Mouse (Mus musculus) right cerebral cortex, adult 2 months (tissue): ENCODE data around the gene Lin37.
A peak's percentile ranks its signal among the peaks of the same experiment; 100 is the strongest.

ENCODE experiments used
- DNase-seq, 2 experiments: peaks; one replicate each; pipeline ENCODE4 v3.0.0; 2021 to 2022; ENCODE audit warnings: low spot score in 2 of 2

Gene Lin37

GRCm38 (mm10) chr7:30552102-30553020, 7.3 kb downstream of the Lin37 start, which contains the start of the genes Hspb6 and Proser3:
TSS of gene Hspb6 (plus strand) at chr7:30552178.
TSS of gene Proser3 (minus strand) at chr7:30552299.
- DNase-seq, result peak; percentile 96 to 99

GRCm38 (mm10) chr7:30551445-30552101, 8.1 kb downstream of the Lin37 start:
- peak in 1 of 2 experiments; percentile 29 for DNase-seq

- no peak for DNase-seq
These were observed 9.0 kb downstream of the Lin37 start for GRCm38 (mm10) chr7:30550603-30551002.

- DNase-seq, result no peak
These were observed 9.8 kb downstream of the Lin37 start for GRCm38 (mm10) chr7:30549880-30550279.

- no peak for DNase-seq
These were observed 15.3 kb downstream of the Lin37 start for GRCm38 (mm10) chr7:30544327-30544726.

GRCm38 (mm10) chr7:30540572-30540971, 19.1 kb downstream of the Lin37 start:
- DNase-seq, result no peak

- peak; percentile 94 to 98 for DNase-seq
These were observed 24.7 kb downstream of the Lin37 start, which contains the start of gene Arhgap33 for GRCm38 (mm10) chr7:30534633-30535577. TSS of gene Arhgap33 (minus strand) at chr7:30535060.

- DNase-seq, result peak in 1 of 2 experiments; percentile 58
These were observed 25.6 kb downstream of the Lin37 start for GRCm38 (mm10) chr7:30533941-30534632.

- no peak for DNase-seq
These were observed 26.7 kb downstream of the Lin37 start for GRCm38 (mm10) chr7:30532931-30533330.

- DNase-seq, result peak; percentile 78 to 85
These were observed 28.3 kb downstream of the Lin37 start for GRCm38 (mm10) chr7:30531291-30531815.

GRCm38 (mm10) chr7:30526981-30527380, 32.7 kb downstream of the Lin37 start:
- no peak for DNase-seq

GRCm38 (mm10) chr7:30526399-30526798, 33.2 kb downstream of the Lin37 start:
- no peak for DNase-seq

- no peak for DNase-seq
These were observed 33.7 kb downstream of the Lin37 start for GRCm38 (mm10) chr7:30525954-30526353.

GRCm38 (mm10) chr7:30524487-30524886, 35.2 kb downstream of the Lin37 start:
- no peak for DNase-seq

- DNase-seq, result no peak
These were observed 36.8 kb downstream of the Lin37 start for GRCm38 (mm10) chr7:30522871-30523270.

GRCm38 (mm10) chr7:30520856-30521255, 38.8 kb downstream of the Lin37 start:
- DNase-seq, result no peak

- DNase-seq, result no peak
These were observed 39.2 kb downstream of the Lin37 start for GRCm38 (mm10) chr7:30520396-30520795.

- DNase-seq, result no peak
These were observed 41.3 kb downstream of the Lin37 start for GRCm38 (mm10) chr7:30518325-30518724.

GRCm38 (mm10) chr7:30515003-30515760, 44.5 kb downstream of the Lin37 start:
- DNase-seq, result no peak

- DNase-seq, result no peak
These were observed 51.6 kb downstream of the Lin37 start for GRCm38 (mm10) chr7:30508061-30508460.
